Mouse (Mus musculus): Measurements from ENCODE around the gene Drd4. TPM values are rescaled to one million over a fixed set of nuclear protein-coding genes. Genes with fewer than 3 reads are reported as not detected.
"Not testable (repeated sequence)": the region's sequence is repeated elsewhere in the genome, so short reads cannot be mapped to it uniquely, and the experiment has no call there.

Drd4 gene
- 0.09 and 0.22 TPM in 2 replicates for polyA plus RNA-seq (2012; rRNA removed)

DNA sequence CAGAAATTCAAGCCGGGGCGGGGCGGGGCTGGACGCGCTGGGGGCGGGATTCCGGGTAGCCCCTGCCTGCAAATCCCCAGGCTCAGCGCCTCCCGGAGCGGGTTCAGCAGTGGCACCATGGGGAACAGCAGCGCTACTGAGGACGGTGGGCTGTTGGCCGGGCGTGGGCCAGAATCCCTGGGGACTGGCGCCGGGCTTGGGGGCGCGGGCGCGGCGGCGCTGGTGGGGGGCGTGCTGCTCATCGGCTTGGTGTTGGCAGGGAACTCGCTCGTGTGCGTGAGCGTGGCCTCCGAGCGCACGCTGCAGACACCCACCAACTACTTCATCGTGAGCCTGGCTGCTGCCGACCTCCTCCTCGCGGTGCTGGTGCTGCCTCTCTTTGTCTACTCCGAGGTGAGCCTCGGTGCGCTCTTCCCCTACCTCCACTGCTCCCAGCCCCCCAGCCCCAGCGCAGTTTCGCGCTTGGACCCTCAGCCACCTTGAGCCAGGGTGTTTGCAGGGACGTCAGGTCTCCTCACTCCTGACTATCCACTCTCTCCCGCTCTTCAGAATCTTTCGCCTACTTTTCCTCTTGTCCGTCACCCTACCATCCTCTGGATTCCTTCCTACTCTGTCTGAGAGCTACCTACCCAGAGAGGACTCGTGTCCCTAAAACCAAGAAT lies at the start of gene Drd4:
Gene Drd4 (plus strand): TSS at position 86 of the 662 bp plus-strand sequence.
- no peak within 1 kb of the TSS for H3K4me3 ChIP-seq (ENCODE audit: extremely low read depth, insufficient read depth, insufficient read length)
- peaks cover 22% of the 10 kb centered on the region for H3K27me3 ChIP-seq (ENCODE audit: control insufficient read depth, insufficient read depth, low read length)
- no peak for DNase-seq (ENCODE audit: low read depth in 1 of 2, low spot score in 2 of 2)
- H3K4me1 ChIP-seq (ENCODE audit: control insufficient read depth, insufficient read depth, insufficient read length), result peaks cover 13% of the 10 kb centered on the region
- no peak for TF ChIP-seq POLR2A (IDR thresholded peaks at IDR 0.05; ENCODE audit: low read depth, low read length)
- no peak for TF ChIP-seq CTCF (IDR thresholded peaks at IDR 0.05; ENCODE audit: extremely low read depth, insufficient read depth, insufficient read length, insufficient replicate concordance)
- WGBS, result 7% methylated on average over 45 of the region's 46 CpGs
- no peak within 1 kb of the TSS for H3K27ac ChIP-seq (ENCODE audit: insufficient read depth, low read length)
- no peaks in the 10 kb centered on the region for H3K36me3 ChIP-seq (ENCODE audit: control insufficient read depth, insufficient read depth, low read length)

DNA sequence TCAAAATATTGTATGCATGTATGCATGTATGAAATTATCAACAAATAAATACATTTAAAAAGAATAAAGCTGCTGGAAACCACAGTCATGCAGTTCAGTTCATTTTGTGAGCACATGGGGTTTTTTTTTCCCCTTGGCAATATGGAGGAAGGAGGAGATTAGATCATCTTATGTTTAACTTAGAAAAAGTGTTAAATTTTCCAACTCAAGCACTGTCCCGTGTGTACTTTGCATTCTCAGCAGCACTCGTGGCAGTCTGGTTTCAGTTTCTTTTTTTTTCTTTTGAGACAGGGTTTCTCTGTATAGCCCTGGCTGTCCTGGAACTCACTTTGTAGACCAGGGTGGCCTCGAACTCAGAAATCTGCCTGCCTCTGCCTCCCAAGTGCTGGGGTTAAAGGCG lies 41.3 kb upstream of the Drd4 start:
- not testable (repeated sequence) for H3K4me3 ChIP-seq (ENCODE audit: extremely low read depth, insufficient read depth, insufficient read length); H3K27me3 ChIP-seq (ENCODE audit: control insufficient read depth, insufficient read depth, low read length); H3K4me1 ChIP-seq (ENCODE audit: control insufficient read depth, insufficient read depth, insufficient read length); DNase-seq (ENCODE audit: low read depth in 1 of 2, low spot score in 2 of 2); H3K27ac ChIP-seq (ENCODE audit: insufficient read depth, low read length)
- 76% methylated on average over 4 of the region's 4 CpGs for WGBS
- H3K36me3 ChIP-seq (ENCODE audit: control insufficient read depth, insufficient read depth, low read length), result peaks cover 48% of the 10 kb centered on the region

DNA sequence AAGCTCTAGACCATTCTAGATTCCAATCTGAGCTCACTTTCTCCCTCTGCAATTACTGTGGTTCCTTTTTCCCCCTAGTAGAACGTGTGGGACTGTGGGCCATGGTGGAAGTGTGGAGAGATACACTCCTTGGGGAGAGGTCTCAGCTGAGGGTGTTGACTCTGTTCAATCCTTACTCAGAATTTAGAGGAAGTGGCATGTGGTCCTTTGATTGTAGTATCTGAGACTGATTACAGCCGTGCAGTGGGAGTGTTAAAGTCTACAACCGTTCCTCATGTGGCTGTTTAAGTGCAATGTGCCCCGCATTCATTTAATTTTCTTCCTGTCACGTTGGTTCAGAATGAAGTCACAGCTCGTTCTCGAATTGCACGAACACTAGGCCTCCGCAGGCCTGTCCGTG lies 35.6 kb upstream of the Drd4 start:
- H3K27ac ChIP-seq (ENCODE audit: insufficient read depth, low read length), result no peak overlapping the region
- H3K36me3 ChIP-seq (ENCODE audit: control insufficient read depth, insufficient read depth, low read length), result peaks cover 65% of the 10 kb centered on the region
- H3K4me1 ChIP-seq (ENCODE audit: control insufficient read depth, insufficient read depth, insufficient read length), result no peaks in the 10 kb centered on the region
- no peak overlapping the region for H3K4me3 ChIP-seq (ENCODE audit: extremely low read depth, insufficient read depth, insufficient read length)
- 91% methylated on average over 10 of the region's 10 CpGs for WGBS
- no peak for DNase-seq (ENCODE audit: low read depth in 1 of 2, low spot score in 2 of 2)
- no peaks in the 10 kb centered on the region for H3K27me3 ChIP-seq (ENCODE audit: control insufficient read depth, insufficient read depth, low read length)
- TF ChIP-seq POLR2A (IDR thresholded peaks at IDR 0.05; ENCODE audit: low read depth, low read length) (no peak), CTCF (IDR thresholded peaks at IDR 0.05; ENCODE audit: extremely low read depth, insufficient read depth, insufficient read length, insufficient replicate concordance) (no peak)

DNA sequence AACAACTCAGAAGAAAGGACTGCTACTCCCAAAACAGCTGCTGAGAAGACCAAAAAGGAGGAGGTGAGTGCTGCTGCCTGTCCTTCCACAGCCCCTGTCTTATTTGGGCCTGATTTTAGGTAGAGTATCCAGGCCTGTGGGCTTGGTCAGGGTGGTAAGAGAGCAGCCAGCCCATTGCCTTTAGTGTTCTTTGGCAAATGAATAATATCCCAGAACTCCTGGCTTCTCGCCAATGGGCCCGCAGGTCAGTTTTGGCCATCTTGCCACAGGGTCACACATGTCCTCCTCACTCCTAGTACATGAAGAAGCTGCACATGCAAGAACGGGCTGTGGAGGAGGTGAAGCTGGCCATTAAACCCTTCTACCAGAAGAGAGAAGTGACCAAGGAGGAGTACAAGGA lies 30.3 kb upstream of the Drd4 start:
- no peak overlapping the region for H3K27ac ChIP-seq (ENCODE audit: insufficient read depth, low read length)
- no peak for DNase-seq (ENCODE audit: low read depth in 1 of 2, low spot score in 2 of 2)
- peaks cover 71% of the 10 kb centered on the region for H3K36me3 ChIP-seq (ENCODE audit: control insufficient read depth, insufficient read depth, low read length)
- H3K4me3 ChIP-seq (ENCODE audit: extremely low read depth, insufficient read depth, insufficient read length), result no peak overlapping the region
- no peaks in the 10 kb centered on the region for H3K27me3 ChIP-seq (ENCODE audit: control insufficient read depth, insufficient read depth, low read length)
- WGBS, result 92% methylated on average over 3 of the region's 3 CpGs
- peaks cover 11% of the 10 kb centered on the region; the same call in 1 of the 2 replicates for H3K4me1 ChIP-seq (ENCODE audit: control insufficient read depth, insufficient read depth, insufficient read length)
- no peak for TF ChIP-seq POLR2A (IDR thresholded peaks at IDR 0.05; ENCODE audit: low read depth, low read length)
- no peak for TF ChIP-seq CTCF (IDR thresholded peaks at IDR 0.05; ENCODE audit: extremely low read depth, insufficient read depth, insufficient read length, insufficient replicate concordance)

DNA sequence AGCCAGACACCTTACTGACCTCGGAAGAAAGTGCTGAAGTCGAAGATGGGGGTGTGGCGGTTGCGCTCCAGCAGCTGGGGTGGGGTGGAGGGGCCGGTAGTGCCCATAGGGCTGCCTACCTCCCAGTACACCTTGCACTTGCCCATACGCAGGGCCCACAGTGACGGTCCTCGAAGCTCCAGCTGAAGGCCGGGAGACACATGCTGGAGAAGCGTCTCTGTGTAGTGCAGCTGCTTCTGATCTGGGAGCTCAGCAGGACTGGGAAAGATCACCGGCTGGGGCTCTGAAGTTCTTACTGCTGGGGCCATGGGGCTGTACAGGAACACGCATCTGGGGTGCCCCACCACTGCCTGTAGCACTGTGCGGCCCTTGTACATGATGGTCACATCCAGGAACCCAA lies 28.2 kb upstream of the Drd4 start:
- Histone ChIP-seq H3K4me3 (ENCODE audit: extremely low read depth, insufficient read depth, insufficient read length) (no peak overlapping the region), H3K36me3 (ENCODE audit: control insufficient read depth, insufficient read depth, low read length) (peaks cover 51% of the 10 kb centered on the region), H3K4me1 (ENCODE audit: control insufficient read depth, insufficient read depth, insufficient read length) (peaks cover 13% of the 10 kb centered on the region; the same call in 1 of the 2 replicates), H3K27ac (ENCODE audit: insufficient read depth, low read length) (no peak overlapping the region), H3K27me3 (ENCODE audit: control insufficient read depth, insufficient read depth, low read length) (no peaks in the 10 kb centered on the region)
- DNase-seq (ENCODE audit: low read depth in 1 of 2, low spot score in 2 of 2), result no peak
- WGBS, result 96% methylated on average over 13 of the region's 13 CpGs
- TF ChIP-seq POLR2A (IDR thresholded peaks at IDR 0.05; ENCODE audit: low read depth, low read length) (no peak), CTCF (IDR thresholded peaks at IDR 0.05; ENCODE audit: extremely low read depth, insufficient read depth, insufficient read length, insufficient replicate concordance) (no peak)

DNA sequence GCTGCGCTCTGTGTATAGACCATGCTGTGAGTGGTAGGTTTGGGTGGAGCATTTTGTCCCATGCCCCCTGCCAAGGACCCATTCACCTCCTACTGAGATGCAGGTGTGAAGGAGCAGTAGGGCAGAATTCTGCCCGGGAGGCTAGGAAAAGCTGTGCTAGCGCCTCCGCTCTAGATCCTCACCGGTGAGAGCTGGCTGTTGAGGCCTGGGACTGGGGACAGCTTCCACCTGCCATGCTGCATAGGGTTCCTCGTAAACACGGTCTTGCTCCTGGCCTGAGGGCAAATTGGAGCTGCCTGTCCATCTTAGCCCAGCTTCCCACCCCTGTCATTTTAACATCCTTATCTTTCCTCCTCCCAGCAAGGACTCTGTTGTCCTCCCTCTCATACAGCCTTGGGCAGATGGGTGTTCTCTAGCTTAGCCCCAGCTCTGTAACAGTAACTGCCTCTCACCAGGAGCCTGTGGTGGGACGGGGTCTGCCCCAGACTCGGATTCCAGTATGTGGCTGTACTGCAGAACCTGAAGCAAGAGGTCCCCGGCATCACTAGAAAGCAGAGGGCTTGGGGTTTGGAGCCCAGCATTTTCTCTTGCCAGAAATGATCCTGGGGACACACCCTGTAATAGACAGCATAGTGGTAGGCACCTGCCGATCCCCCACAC lies 27.6 kb upstream of the Drd4 start:
- Histone ChIP-seq H3K27me3 (ENCODE audit: control insufficient read depth, insufficient read depth, low read length) (no peaks in the 10 kb centered on the region), H3K36me3 (ENCODE audit: control insufficient read depth, insufficient read depth, low read length) (peaks cover 45% of the 10 kb centered on the region), H3K4me1 (ENCODE audit: control insufficient read depth, insufficient read depth, insufficient read length) (peaks cover 15% of the 10 kb centered on the region), H3K4me3 (ENCODE audit: extremely low read depth, insufficient read depth, insufficient read length) (no peak overlapping the region), H3K27ac (ENCODE audit: insufficient read depth, low read length) (no peak overlapping the region)
- 79% methylated on average over 11 of the region's 11 CpGs for WGBS
- TF ChIP-seq CTCF (IDR thresholded peaks at IDR 0.05; ENCODE audit: extremely low read depth, insufficient read depth, insufficient read length, insufficient replicate concordance) (no peak), POLR2A (IDR thresholded peaks at IDR 0.05; ENCODE audit: low read depth, low read length) (no peak)
- no peak for DNase-seq (ENCODE audit: low read depth in 1 of 2, low spot score in 2 of 2)
